Comparison of ENCODE assay signal across 1 mouse cellular context in genomic region chr7:45897258-45897757, GRCm38 (mm10).
TF ChIP-seq lines count a peak whose summit lies in the region.

No protein-coding gene starts in this region.

TF ChIP-seq in MEL, 35 proteins besides CTCF, POLR2A, EP300 and RAD21 (continued from another document):
- TF ChIP-seq GABPA (IDR thresholded peaks at IDR 0.05; ENCODE audit: low read depth, low read length) (no peak), ZKSCAN1 (IDR thresholded peaks at IDR 0.05; ENCODE audit: low read depth, low read length) (no peak), TCF12 (IDR thresholded peaks at IDR 0.05; ENCODE audit: low read depth, low read length) (0 out of 2 replicates have a peak, but pooled peaks have one; percentile 13), MXI1 (IDR thresholded peaks at IDR 0.05; ENCODE audit: low read depth, low read length) (no peak), MYB (IDR thresholded peaks at IDR 0.05; ENCODE audit: low read depth, low read length) (no peak), RCOR1 (IDR thresholded peaks at IDR 0.05; ENCODE audit: low read depth, low read length) (no peak), ZMIZ1 (IDR thresholded peaks at IDR 0.05; ENCODE audit: low read depth, low read length) (peak; percentile 1; the same call in 1 of the 2 replicates), ZC3H11A (IDR thresholded peaks at IDR 0.05; ENCODE audit: low read depth, low read length) (no peak), KAT2A (conservative IDR thresholded peaks at IDR 0.05; ENCODE audit: low read depth, low read length) (no peak), SIN3A (IDR thresholded peaks at IDR 0.05; ENCODE audit: low read length) (no peak; the same call in 1 of the 2 replicates), ELF1 (IDR thresholded peaks at IDR 0.05; ENCODE audit: low read depth, low read length) (no peak), USF1 (IDR thresholded peaks at IDR 0.05; ENCODE audit: low read depth, low read length) (peak; percentile 22; the same call in 1 of the 2 replicates), MYC (IDR thresholded peaks at IDR 0.05; ENCODE audit: low read depth, low read length) (no peak), USF2 (IDR thresholded peaks at IDR 0.05; ENCODE audit: borderline replicate concordance in 1 of 2, insufficient read depth in 1 of 2, low read depth in 1 of 2, low read length in 2 of 2) (no peak), ETS1 (IDR thresholded peaks at IDR 0.05; ENCODE audit: low read depth, low read length) (no peak), E2F4 (IDR thresholded peaks at IDR 0.05; ENCODE audit: borderline replicate concordance, low read depth, low read length) (no peak), NELFE (IDR thresholded peaks at IDR 0.05; ENCODE audit: low read depth, low read length) (no peak)
